Mouse (Mus musculus) liver, postnatal 0 days (tissue): ENCODE results near the gene Spdef.

Source experiments
- CTCF ChIP-seq: sonication (generic); IDR thresholded peaks from 2 replicates; pipeline ENCODE4 v1.5.1; 2016; ENCODE audit warnings: antibody characterized with exemption, low read depth
- EP300 ChIP-seq: IDR thresholded peaks from 2 replicates; pipeline ENCODE4 v1.6.1; 2016; ENCODE audit warnings: antibody characterized with exemption, low read depth, mild to moderate bottlenecking

DNA sequence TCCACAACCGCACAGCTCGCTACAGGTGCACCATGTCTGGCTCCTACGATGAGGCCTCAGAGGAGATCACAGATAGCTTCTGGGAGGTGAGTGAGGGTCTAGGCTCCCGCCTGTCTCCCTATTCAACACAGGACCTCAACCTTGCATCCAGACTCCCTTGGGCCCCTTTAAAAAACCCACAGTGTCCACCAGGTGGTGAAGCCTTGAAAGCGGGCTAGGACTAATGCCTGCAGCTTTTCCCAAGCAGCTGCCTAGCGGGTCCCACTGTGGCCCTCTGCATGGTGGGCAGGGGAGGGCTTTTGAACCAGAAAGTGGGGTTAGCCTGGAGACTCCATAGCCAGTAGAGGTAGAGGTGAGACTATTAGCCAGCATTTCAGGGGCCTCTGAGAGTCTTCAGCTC lies 26.9 kb downstream of the Spdef start:
- TF ChIP-seq CTCF, result no peak
- TF ChIP-seq EP300, result no peak
